Mouse (Mus musculus): ENCODE data around the gene A630001G21Rik. TPM values are rescaled to one million over a fixed set of nuclear protein-coding genes. Genes with fewer than 3 reads are reported as not detected.

A630001G21Rik gene
- polyA plus RNA-seq, 1 experiment from 2014 or later, result 1.5 TPM

- 71% methylated on average over 7 of the region's 7 CpGs for WGBS
- H3K4me1 ChIP-seq (ENCODE audit: insufficient read depth, low read depth, low read length), result no peaks in the 10 kb centered on the region
- no peaks in the 10 kb centered on the region for H3K9me3 ChIP-seq (ENCODE audit: low read length)
- no peak overlapping the region for H3K4me2 ChIP-seq (replicated peaks; ENCODE audit: low read depth, low read length)
- no peak for ATAC-seq
- no peak for TF ChIP-seq EP300 (IDR thresholded peaks at IDR 0.05)
- no peak for TF ChIP-seq CTCF (IDR thresholded peaks at IDR 0.05)
- DNase-seq (ENCODE audit: low spot score), result no peak
- H3K27ac ChIP-seq (ENCODE audit: low read length), result no peak overlapping the region
- no peaks in the 10 kb centered on the region for H3K27me3 ChIP-seq (replicated peaks; ENCODE audit: insufficient read depth, low read length)
- no peak overlapping the region for H3K4me3 ChIP-seq (ENCODE audit: low read depth, low read length)
- H3K9ac ChIP-seq (replicated peaks; ENCODE audit: low read depth), result no peak overlapping the region
- no peaks in the 10 kb centered on the region for H3K36me3 ChIP-seq (ENCODE audit: insufficient read depth, low read length)
Measured at GRCm38 (mm10) chr1:85716447-85717027, 61.9 kb downstream of the A630001G21Rik start.

DNA sequence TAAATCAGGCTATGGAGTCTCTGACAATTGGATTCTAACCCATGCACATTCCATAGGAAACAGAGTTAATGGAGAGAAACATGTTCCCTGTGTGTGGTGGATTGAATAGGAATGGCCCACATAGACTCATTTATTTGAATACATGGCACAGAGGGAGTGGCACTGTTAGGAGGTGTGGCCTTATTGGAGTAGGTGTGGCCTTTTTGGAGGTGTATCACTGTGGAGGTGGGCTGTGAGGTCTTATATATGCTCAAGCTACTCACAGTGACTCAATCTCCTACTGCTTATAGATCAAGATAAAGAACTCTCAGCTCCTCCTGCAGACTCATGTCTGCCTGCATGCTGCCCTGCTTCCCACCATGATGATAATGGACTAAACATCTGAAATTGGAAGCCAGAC, 63.9 kb downstream of the A630001G21Rik start:
- Histone ChIP-seq H3K4me1 (ENCODE audit: insufficient read depth, low read depth, low read length) (no peaks in the 10 kb centered on the region), H3K4me2 (replicated peaks; ENCODE audit: low read depth, low read length) (no peak overlapping the region), H3K4me3 (ENCODE audit: low read depth, low read length) (no peak overlapping the region), H3K9me3 (ENCODE audit: low read length) (no peaks in the 10 kb centered on the region), H3K36me3 (ENCODE audit: insufficient read depth, low read length) (no peaks in the 10 kb centered on the region), H3K27me3 (replicated peaks; ENCODE audit: insufficient read depth, low read length) (no peaks in the 10 kb centered on the region), H3K9ac (replicated peaks; ENCODE audit: low read depth) (no peak overlapping the region), H3K27ac (ENCODE audit: low read length) (no peak overlapping the region)
- ATAC-seq, result no peak
- TF ChIP-seq CTCF (IDR thresholded peaks at IDR 0.05) (no peak), EP300 (IDR thresholded peaks at IDR 0.05) (no peak)
- no peak for DNase-seq (ENCODE audit: low spot score)

GRCm38 (mm10) chr1:85706754-85707153, 71.7 kb downstream of the A630001G21Rik start:
- Histone ChIP-seq H3K4me2 (replicated peaks; ENCODE audit: low read depth, low read length) (no peak overlapping the region), H3K9ac (replicated peaks; ENCODE audit: low read depth) (no peak overlapping the region), H3K36me3 (ENCODE audit: insufficient read depth, low read length) (no peaks in the 10 kb centered on the region), H3K4me3 (ENCODE audit: low read depth, low read length) (no peak overlapping the region), H3K27me3 (replicated peaks; ENCODE audit: insufficient read depth, low read length) (no peaks in the 10 kb centered on the region), H3K9me3 (ENCODE audit: low read length) (no peaks in the 10 kb centered on the region), H3K4me1 (ENCODE audit: insufficient read depth, low read depth, low read length) (no peaks in the 10 kb centered on the region; the same call in 1 of the 2 replicates), H3K27ac (ENCODE audit: low read length) (no peak overlapping the region)
- WGBS, result 81% methylated on average over 2 of the region's 2 CpGs
- TF ChIP-seq CTCF (IDR thresholded peaks at IDR 0.05) (no peak), EP300 (IDR thresholded peaks at IDR 0.05) (no peak)
- no peak for DNase-seq (ENCODE audit: low spot score)
- no peak for ATAC-seq

GRCm38 (mm10) chr1:85705552-85705951, 72.9 kb downstream of the A630001G21Rik start:
- ATAC-seq (no peak), DNase-seq (ENCODE audit: low spot score) (no peak)
- H3K4me2 ChIP-seq (replicated peaks; ENCODE audit: low read depth, low read length), result no peak overlapping the region
- no peaks in the 10 kb centered on the region for H3K36me3 ChIP-seq (ENCODE audit: insufficient read depth, low read length)
- 96% methylated on average over 1 of the region's 1 CpGs for WGBS
- H3K9ac ChIP-seq (replicated peaks; ENCODE audit: low read depth), result no peak overlapping the region
- TF ChIP-seq CTCF (IDR thresholded peaks at IDR 0.05) (no peak), EP300 (IDR thresholded peaks at IDR 0.05) (no peak)
- no peaks in the 10 kb centered on the region for H3K9me3 ChIP-seq (ENCODE audit: low read length)
- H3K27me3 ChIP-seq (replicated peaks; ENCODE audit: insufficient read depth, low read length), result no peaks in the 10 kb centered on the region
- H3K4me3 ChIP-seq (ENCODE audit: low read depth, low read length), result no peak overlapping the region
- H3K4me1 ChIP-seq (ENCODE audit: insufficient read depth, low read depth, low read length), result no peaks in the 10 kb centered on the region; the same call in 1 of the 2 replicates
- no peak overlapping the region for H3K27ac ChIP-seq (ENCODE audit: low read length)

DNA sequence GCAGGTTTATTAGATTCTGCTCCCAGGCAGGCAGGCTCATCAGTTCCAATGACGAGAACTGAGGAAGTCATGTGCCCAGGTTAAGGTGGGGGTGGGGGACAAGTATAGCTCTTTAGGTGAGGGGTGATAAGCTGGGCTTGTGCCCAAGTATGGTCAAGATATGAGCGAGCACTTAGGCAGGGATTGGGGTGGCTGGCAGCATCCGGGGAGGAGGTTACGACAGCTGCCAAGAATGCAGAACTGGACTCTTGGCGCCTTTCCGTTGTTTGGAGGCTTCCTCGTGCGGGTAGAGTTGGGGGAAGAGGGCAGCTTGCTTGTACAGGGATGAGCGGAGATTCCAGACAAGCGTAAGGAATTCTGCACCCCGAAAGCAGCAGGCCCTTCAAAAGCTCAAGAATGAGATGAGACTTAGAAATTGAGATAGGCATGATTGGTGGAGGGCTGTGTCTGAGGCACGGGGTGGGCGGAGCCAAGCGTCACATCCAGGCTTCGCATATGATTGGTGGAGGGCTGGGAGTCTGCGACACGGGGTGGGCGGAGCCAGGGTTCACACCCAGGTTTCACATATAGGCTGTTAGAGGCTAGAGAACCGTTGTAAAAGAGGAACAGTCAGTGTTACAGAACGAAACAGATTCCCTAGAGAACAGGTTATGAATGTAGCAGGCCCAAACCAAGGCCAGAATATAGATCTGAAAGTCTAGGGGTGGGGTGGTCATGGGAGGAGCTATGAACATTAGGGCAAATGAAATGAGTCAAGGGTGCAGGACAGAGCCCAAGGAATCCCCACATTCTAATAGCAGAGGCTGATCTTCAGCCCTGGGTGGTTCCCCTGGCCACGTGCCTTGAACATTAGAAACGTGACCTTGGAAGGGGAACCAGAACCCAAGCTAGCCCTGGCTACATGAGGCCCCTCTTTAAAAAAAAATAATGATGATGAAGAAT, 74.9 kb downstream of the A630001G21Rik start:
- H3K9me3 ChIP-seq (ENCODE audit: low read length), result no peaks in the 10 kb centered on the region
- 0 out of 2 replicates have a peak overlapping the region, but pooled peaks have one; percentile 16 for H3K9ac ChIP-seq (replicated peaks; ENCODE audit: low read depth)
- H3K36me3 ChIP-seq (ENCODE audit: insufficient read depth, low read length), result no peaks in the 10 kb centered on the region
- peak; percentile 95 for DNase-seq (ENCODE audit: low spot score)
- 15% methylated on average over 22 of the region's 22 CpGs for WGBS
- TF ChIP-seq CTCF (IDR thresholded peaks at IDR 0.05) (no peak), EP300 (IDR thresholded peaks at IDR 0.05) (peak; percentile 83)
- peak overlapping the region; percentile 52 for H3K4me2 ChIP-seq (replicated peaks; ENCODE audit: low read depth, low read length)
- H3K4me1 ChIP-seq (ENCODE audit: insufficient read depth, low read depth, low read length), result no peaks in the 10 kb centered on the region; the same call in 1 of the 2 replicates
- ATAC-seq, result peak; percentile 98
- no peaks in the 10 kb centered on the region for H3K27me3 ChIP-seq (replicated peaks; ENCODE audit: insufficient read depth, low read length)
- H3K4me3 ChIP-seq (ENCODE audit: low read depth, low read length), result peak overlapping the region; percentile 14; the same call in 1 of the 2 replicates
- H3K27ac ChIP-seq (ENCODE audit: low read length), result peak overlapping the region; percentile 78

DNA sequence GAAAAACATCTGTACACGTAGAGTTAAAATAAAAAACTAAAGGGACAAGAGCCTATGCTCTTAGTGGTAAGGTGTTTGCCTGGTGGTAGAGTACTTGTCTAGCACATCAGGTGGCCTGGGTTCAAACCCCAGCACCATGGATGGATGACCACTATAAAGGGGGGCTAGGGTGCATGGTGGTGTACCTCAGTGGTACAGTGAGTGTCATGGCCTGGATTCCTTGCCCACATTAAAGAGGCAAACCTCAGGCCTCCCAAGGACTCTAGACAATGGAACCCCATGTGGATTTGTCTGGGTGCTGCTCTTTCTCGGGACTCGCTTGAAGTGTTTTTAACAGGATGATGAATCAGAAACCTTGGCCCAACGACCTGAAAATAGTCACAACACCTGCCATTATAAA, 75.9 kb downstream of the A630001G21Rik start:
- H3K4me3 ChIP-seq (ENCODE audit: low read depth, low read length), result no peak overlapping the region
- WGBS, result 60% methylated on average over 4 of the region's 4 CpGs
- 0 out of 2 replicates have a peak overlapping the region, but pooled peaks have one; percentile 5 for H3K27ac ChIP-seq (ENCODE audit: low read length)
- no peaks in the 10 kb centered on the region for H3K9me3 ChIP-seq (ENCODE audit: low read length)
- no peak overlapping the region for H3K9ac ChIP-seq (replicated peaks; ENCODE audit: low read depth)
- no peak overlapping the region for H3K4me2 ChIP-seq (replicated peaks; ENCODE audit: low read depth, low read length)
- DNase-seq (ENCODE audit: low spot score) (no peak), ATAC-seq (no peak)
- H3K36me3 ChIP-seq (ENCODE audit: insufficient read depth, low read length), result no peaks in the 10 kb centered on the region
- TF ChIP-seq CTCF (IDR thresholded peaks at IDR 0.05) (no peak), EP300 (IDR thresholded peaks at IDR 0.05) (no peak)
- H3K4me1 ChIP-seq (ENCODE audit: insufficient read depth, low read depth, low read length), result no peaks in the 10 kb centered on the region; the same call in 1 of the 2 replicates
- no peaks in the 10 kb centered on the region for H3K27me3 ChIP-seq (replicated peaks; ENCODE audit: insufficient read depth, low read length)

Data from lung, postnatal 0 days (tissue).